Mouse (Mus musculus) small intestine, adult 2 months (tissue): ENCODE data around the gene Rbak. TPM values are rescaled to one million over a fixed set of nuclear protein-coding genes. Genes with fewer than 3 reads are reported as not detected.

Experiments
- H3K27ac ChIP-seq: fragments of 200-500 bp; 2 replicates; pipeline ENCODE4 v1.5.1; 2012; ENCODE audit warnings: low read depth, low read length, control low read depth, inconsistent platforms; ENCODE audit not compliant: insufficient read depth
- H3K27me3 ChIP-seq: fragments of 200-500 bp; 2 replicates; pipeline ENCODE4 v1.6.1; 2012; ENCODE audit warnings: mild to moderate bottlenecking, moderate library complexity, low read length, inconsistent platforms; ENCODE audit not compliant: control insufficient read depth, insufficient read depth
- H3K36me3 ChIP-seq: fragments of 200-500 bp; 2 replicates; pipeline ENCODE4 v1.6.1; 2012; ENCODE audit warnings: mild to moderate bottlenecking, low read length, control low read depth, inconsistent platforms; ENCODE audit not compliant: control insufficient read depth, insufficient read depth
- H3K4me1 ChIP-seq: fragments of 200-500 bp; 2 replicates; pipeline ENCODE4 v1.6.1; 2012; ENCODE audit warnings: low read length, inconsistent platforms, mixed read lengths; ENCODE audit not compliant: control insufficient read depth, insufficient read depth, insufficient read length
- H3K4me3 ChIP-seq: fragments of 200-500 bp; 2 replicates; pipeline ENCODE4 v1.5.1; 2012; ENCODE audit warnings: low read depth, mild to moderate bottlenecking, control low read depth, inconsistent platforms, low read length, moderate library complexity
- CTCF ChIP-seq: fragments of 200-500 bp; IDR thresholded peaks from 2 replicates; pipeline ENCODE4 v1.5.1; 2012; ENCODE audit warnings: low read depth, mild to moderate bottlenecking, control low read depth, inconsistent platforms, low read length, moderate library complexity, mixed read lengths; ENCODE audit not compliant: insufficient replicate concordance, insufficient read length; ENCODE audit errors: extremely low read depth
- POLR2A ChIP-seq: fragments of 200-500 bp; IDR thresholded peaks from 2 replicates; pipeline ENCODE4 v1.6.1; 2012; ENCODE audit warnings: low read depth, mild to moderate bottlenecking, control low read depth, inconsistent platforms, low read length, moderate library complexity
- WGBS: fragments of 180-500 bp; shearing (Covaris S2); methylation state at CpG from one replicate; pipeline ENCODE4 v1.1.7; 2018; 5-methylcytosine and 5-hydroxymethylcytosine counted together
- polyA plus RNA-seq: library from polyadenylated mRNA; depleted of rRNA; stranded (reverse); fragments of >200 nt; gene quantifications from 2 replicates; pipeline ENCODE4 v1.2.3, GENCODE M21; 2012; rRNA removed

Gene Rbak
- 1.3 and 1.4 TPM in 2 replicates for polyA plus RNA-seq

DNA sequence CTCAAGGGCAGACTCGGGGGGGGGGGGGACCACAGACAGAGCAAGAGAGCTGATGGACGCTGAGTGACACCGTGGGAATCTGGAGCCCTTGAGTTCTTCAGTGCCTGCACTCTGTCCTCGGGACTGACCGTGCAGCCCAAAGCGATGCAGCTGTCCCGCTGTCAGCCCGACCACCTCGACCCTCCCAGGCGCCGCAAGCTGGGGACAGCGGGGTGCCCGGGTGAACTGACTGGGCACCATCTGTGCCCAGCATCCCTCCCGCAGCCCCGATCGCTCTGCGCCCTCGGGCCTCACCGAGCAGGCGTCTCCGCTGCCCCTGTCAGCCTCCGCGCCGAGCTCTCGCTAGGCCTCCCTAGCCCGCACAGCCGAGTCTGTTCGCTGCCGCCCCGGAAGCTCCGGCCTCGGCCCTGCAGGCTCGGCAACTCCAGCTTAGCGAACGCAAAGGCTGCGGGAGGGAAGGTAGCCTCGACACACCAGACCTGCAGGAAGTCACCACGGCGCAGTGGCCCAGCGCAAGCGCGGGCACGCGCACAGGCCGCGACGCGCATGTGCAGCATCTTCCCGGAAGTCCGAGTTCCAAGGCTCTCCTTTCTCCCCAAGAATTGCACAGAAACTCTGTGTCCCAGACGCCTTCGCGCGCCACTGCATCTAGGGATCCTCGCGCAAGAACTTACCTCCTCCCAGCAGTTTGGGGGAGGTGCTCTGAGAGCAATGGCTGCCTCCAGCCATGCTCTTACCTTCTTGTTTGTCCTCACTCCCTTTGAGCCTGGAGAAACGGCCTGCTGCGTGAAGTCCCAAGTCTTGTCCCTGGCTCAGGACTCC is at the start of gene Rbak, which contains the start of gene Spdye4b:
TSS of gene Rbak (minus strand) at position 521 of the 822 bp plus-strand sequence.
TSS of gene Spdye4b (plus strand) at position 763 of the 822 bp plus-strand sequence.
- no peak for TF ChIP-seq CTCF
- peak; percentile 69; the same call in 1 of the 2 replicates for TF ChIP-seq POLR2A
- peak within 1 kb of the TSS; percentile 53; the same call in 1 of the 2 replicates for H3K27ac ChIP-seq
- H3K27me3 ChIP-seq: no peaks in the 10 kb centered on the region
- H3K36me3 ChIP-seq: peaks cover 22% of the 10 kb centered on the region
- H3K4me1 ChIP-seq: peaks cover 2% of the 10 kb centered on the region; the same call in 1 of the 2 replicates
- under 1% methylated on average over 58 of the region's 58 CpGs for WGBS
- peak within 1 kb of the TSS; percentile 77 for H3K4me3 ChIP-seq

DNA sequence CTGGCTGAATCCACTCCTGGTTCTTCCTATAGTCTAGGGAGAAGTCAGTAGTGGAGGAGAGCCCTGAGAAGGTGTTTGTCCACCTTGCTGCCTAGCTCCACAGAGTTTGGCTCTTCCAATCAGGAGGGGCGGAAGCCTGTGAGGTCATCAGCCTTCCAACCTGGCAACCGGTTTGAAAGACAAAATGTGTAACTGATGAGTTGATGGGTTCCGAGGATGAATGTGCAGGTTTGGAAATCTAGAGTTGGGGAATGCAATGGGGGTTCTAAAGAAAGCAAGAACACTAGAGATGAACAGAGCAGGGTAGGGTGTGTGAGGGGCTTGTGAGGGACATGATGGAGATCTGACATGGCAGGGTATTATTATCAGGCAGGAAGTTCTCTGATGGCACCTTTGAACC is 46.2 kb upstream of the Rbak start, which contains the start of gene Spdye4a:
TSS of gene Spdye4a (minus strand) at position 101 of the 400 bp plus-strand sequence.
- Histone ChIP-seq H3K27ac (no peak within 1 kb of the TSS), H3K27me3 (peaks cover 6% of the 10 kb centered on the region), H3K4me1 (no peaks in the 10 kb centered on the region), H3K4me3 (no peak within 1 kb of the TSS), H3K36me3 (no peaks in the 10 kb centered on the region)
- TF ChIP-seq CTCF: no peak
- TF ChIP-seq POLR2A: no peak
- 87% methylated on average over 3 of the region's 3 CpGs for WGBS

GRCm38 (mm10) chr5:143222287-143222686 is 41.7 kb upstream of the Rbak start:
- no peak for TF ChIP-seq CTCF
- no peak for TF ChIP-seq POLR2A
- no peaks in the 10 kb centered on the region for H3K36me3 ChIP-seq
- WGBS: 73% methylated on average over 1 of the region's 1 CpGs
- H3K27me3 ChIP-seq: peaks cover 21% of the 10 kb centered on the region
- H3K4me3 ChIP-seq: no peak overlapping the region
- H3K27ac ChIP-seq: no peak overlapping the region
- H3K4me1 ChIP-seq: no peaks in the 10 kb centered on the region

- TF ChIP-seq POLR2A (no peak), CTCF (no peak)
- Histone ChIP-seq H3K27me3 (peaks cover 21% of the 10 kb centered on the region), H3K36me3 (no peaks in the 10 kb centered on the region), H3K4me1 (no peaks in the 10 kb centered on the region), H3K4me3 (no peak overlapping the region), H3K27ac (no peak overlapping the region)
- 73% methylated on average over 5 of the region's 5 CpGs for WGBS
Measured at GRCm38 (mm10) chr5:143220996-143221395, 40.4 kb upstream of the Rbak start.

- Histone ChIP-seq H3K4me3 (no peak overlapping the region), H3K36me3 (no peaks in the 10 kb centered on the region), H3K4me1 (no peaks in the 10 kb centered on the region), H3K27ac (no peak overlapping the region), H3K27me3 (peaks cover 31% of the 10 kb centered on the region)
- WGBS: 17% methylated on average over 2 of the region's 2 CpGs
- TF ChIP-seq POLR2A (no peak), CTCF (no peak)
Measured at GRCm38 (mm10) chr5:143213832-143214231, 33.3 kb upstream of the Rbak start.

DNA sequence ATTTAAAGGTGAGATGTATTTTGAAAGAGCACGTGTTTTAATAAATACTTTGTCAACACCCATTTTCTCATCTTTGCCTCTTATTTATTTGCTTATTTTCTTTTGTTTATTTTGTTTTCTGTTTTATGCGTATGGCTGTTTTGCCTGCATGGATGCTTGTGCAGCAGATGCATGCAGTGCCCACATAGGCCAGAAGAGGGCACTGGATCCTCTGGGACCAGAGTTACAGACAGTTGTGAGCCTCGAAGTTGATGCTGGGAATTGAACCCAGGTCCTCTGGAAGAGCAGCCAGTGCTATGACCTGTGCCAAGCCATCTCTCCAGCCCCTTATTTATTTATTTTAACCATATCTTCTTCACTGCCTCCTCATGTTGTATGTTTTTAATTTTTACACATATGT is 24.4 kb upstream of the Rbak start:
- Histone ChIP-seq H3K4me3 (no peak overlapping the region), H3K27ac (no peak overlapping the region), H3K27me3 (peaks cover 27% of the 10 kb centered on the region), H3K36me3 (no peaks in the 10 kb centered on the region), H3K4me1 (no peaks in the 10 kb centered on the region)
- TF ChIP-seq POLR2A: no peak
- TF ChIP-seq CTCF: peak; percentile 33; the same call in 1 of the 2 replicates
- WGBS: 75% methylated on average over 3 of the region's 3 CpGs

DNA sequence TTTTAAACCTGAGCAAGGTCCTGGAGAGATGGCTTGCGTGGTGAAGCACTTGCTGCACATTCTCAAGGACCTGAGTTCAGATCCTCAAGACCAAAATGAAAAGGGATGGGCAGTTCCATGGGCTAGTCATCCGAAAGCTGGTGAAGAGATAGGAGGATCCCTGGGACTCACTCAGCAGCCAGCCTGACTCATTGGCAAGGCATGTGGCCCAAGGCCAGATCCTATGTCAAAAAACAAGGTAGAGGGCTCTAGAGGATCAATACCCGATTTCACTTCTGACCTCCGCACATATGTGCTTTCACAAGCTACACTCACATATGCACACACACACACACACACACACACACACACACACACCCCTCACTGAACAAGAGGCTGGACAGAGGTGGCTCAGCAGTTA is 15.9 kb upstream of the Rbak start:
- Histone ChIP-seq H3K4me1 (no peaks in the 10 kb centered on the region), H3K27me3 (0 out of 2 replicates have a peak, but pooled peaks cover 5% of the 10 kb centered on the region), H3K4me3 (no peak overlapping the region), H3K27ac (no peak overlapping the region), H3K36me3 (no peaks in the 10 kb centered on the region)
- no peak for TF ChIP-seq CTCF
- no peak for TF ChIP-seq POLR2A
- whole genome bisulfite sequencing: 73% methylated on average over 4 of the region's 4 CpGs
